Mouse (Mus musculus) brain, embryonic 18.5 days (tissue): ENCODE results near the gene Actr8.

Experiments
- DNase-seq: peaks from one replicate; pipeline ENCODE4 v3.0.0-alpha.2; 2012; ENCODE audit warnings: low read depth, low spot score

The Actr8 gene

DNA sequence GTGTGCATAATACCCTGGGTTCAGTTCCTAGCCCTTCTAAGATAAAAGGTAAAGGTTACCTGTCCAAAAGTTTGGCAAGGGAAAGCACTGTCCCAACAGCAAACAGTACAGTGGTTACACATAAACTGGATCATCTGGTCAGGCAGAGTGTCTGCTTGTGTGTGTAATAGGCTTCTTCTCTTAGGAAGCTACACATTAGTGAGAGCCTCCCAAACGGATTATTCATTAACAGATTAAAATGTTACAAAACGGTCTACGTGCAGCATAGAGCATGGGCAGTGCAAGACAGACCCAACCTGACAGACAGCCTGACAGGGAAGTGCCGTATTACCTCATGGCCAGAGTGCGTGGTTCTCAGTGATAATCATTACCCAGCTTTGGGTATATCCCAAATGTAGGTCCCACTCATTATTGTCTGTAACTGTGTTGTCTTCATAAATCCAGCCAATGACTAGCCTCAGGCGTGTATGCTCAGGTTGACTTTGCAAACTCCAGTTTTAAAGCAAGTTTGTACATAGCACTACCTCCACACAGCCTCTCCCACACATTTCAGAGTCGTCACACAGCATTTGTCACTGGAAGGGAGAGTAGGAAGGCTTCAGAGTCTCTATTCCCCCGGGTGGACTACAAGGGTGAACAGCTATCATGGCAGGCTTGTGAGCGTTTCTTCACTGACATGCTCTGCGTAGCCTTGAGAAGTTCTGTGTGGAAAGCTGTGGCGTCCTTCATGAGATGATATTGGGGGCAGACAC lies 18.0 kb downstream of the Actr8 start:
- no peak for DNase-seq

DNA sequence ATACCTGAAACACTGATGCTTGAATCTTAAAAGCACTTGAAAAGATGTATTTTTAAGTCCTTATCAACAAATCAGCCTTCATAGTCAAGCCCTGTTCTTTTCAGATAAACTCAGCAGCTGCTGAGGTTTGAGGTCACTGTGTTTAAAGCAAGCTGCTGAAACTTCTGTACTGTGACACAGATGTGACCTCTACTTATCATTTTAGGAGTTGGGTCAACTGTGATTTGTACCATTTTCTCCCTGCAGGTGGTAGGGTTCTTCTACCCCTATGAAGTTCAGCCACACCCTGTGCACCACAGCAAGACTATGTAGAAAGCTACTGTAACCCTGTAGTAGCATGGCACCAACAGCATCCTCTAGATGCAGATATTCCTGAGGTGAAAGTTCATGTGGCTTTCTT lies 19.2 kb downstream of the Actr8 start:
- DNase-seq = no peak

DNA sequence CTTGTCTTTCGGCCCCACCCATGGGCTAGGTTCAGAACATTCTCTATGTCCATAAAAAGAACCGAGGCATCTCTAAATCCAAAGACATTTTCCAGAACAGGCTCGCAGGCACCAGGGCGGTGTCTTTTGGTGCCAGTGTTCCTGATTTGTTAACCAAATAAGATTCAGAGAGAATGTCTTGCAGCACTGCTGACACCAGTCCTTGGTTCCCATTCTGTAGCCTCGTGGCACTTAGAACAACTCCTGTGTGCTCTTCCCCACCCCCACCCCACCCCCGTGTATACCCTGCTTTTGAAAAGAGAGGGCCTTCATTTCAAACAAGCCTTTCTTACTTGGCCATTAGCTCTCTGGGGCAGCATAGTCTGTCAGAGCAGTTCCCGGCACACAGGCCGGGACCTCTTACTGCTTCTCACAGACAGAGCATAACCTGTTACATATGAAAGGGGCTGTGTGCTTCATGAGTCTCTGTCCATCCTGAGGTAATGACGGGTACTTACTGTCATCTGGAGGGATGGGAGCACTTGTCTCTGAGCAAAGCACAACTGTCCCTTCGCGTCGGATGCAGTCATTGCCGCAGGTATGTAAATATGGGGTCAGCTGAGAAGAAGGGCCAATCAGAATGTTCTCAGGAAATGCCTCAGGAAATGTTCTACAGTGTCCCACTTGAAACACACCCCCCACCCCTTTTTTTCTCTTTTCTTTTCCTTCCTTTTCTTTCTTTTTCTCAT lies 20.8 kb downstream of the Actr8 start:
- DNase-seq = no peak

DNA sequence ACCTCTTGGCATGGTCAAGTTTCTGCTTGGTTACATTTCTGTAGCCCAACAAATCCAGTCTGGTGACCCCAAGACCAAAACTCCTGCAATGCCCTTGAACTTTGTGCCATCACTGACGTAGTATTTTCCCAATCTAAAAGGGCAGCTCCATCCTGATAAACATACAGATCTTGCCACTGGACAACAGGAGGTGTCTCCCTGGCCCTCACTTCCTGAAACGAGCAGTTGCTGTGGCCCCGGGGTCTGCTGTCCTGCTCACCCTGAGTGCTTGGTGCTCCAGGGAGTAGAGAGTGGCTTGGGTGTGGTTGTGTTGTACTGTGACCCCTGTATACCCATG lies 21.3 kb downstream of the Actr8 start:
- DNase-seq = no peak

DNA sequence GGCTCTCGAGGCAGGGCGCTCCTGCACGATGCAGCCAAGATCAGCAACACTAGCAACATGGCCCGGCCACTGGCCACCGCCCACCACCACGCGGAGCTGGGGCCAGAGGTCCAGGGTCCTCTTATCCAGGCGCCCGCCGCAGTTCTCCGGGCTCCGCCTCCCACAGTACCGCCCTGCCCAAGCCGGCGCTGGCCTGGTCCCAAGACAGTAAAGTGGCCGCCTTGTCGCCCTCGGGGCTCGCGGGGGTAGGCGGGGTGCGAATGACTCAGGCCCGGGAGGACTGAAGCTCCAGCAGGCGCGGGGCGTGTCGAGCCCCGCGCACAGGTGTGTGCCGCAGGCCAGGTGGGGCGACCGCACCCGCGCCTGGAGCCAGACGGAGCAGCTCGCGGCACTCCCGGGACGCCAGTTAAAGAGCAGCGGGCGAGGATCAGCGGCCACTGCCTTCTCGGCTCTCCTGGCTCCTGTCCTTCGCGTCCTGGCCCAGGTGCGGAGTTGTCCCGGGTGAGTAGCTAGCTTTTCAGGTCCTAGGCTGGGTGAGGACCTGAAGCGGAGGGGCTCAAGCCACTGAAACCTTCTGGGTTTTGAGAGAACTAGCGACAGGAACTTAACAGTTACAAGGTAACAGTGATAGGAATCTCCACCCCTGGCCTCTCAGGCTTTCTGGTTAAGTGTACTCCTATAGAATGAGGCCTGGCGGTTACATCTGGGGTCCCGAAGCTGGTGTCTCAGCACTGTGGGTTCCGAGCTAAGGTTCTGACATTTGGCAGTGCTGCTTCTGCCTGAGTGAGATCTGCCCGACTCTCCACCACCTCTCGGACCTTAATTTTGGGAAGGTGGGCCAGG lies 30.8 kb downstream of the Actr8 start, which contains the start of the genes Il17rb and Chdh:
Gene Il17rb (minus strand): TSS at position 164 of the 843 bp plus-strand sequence.
Gene Chdh (plus strand): TSS at position 291 of the 843 bp plus-strand sequence.
- DNase-seq = no peak

DNA sequence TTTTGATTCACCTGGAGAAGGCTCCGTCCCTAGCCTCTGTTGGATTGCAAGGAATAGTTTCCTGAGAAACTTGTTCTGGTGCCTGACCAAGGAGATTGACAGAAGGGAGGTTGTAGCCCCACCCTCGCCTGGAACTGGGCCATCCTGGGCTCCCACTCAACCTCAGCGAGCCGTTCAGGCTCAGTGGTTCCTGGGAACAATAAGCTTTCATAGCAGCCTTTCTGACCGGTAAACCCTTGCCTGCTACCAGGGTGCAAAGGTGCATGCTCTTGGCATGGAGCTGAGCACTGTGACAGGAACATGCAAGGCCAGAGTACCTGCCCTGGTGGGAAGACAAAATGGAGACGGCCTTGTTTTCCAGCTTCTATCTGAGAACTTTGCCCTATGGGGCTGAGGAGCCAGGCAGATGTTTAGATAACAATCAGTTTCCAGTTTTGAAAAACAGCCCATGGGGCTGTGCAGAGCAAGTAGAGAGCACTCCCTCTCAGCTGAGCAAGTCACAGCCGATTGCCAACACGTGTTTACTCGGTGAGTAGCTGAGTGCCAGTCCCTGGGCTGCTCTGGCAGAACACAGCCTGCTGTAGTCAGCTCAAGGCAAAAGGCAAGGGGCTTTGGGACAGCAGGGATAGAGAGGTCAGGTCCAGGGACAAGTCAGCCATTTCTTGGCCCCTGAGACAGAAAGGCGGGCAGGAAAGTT lies 31.9 kb downstream of the Actr8 start:
- no peak for DNase-seq

DNA sequence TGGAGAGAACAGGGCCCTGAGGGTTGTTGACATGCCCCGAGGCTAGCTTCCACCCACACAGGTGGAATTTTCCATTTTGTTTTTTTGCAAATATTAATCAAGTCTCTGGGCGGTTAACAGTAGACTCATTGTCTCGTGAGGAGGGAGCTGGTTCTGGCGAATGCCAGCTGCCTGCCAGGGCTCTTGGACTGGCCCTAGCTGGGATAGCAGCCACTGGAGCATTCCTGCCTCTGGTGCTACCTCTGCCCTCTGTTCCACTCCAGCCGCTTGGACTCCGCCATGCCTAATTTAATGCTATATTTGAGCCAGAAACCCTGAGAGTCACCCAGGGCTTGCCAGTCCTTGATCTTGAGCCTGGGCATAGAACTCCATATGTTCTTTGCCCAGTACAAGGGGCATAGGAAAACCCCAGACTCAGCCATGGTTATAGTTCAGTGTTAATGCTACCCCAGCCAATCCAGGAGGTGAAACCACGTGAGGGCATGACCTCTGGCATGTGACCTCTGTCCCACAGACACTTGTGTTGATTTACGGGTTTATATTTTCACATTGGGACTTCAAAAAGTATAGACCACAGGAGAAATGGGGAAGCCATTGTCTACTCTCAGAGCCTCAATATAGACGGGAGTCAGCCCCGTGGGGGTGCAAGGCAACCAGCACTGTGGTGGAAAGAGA lies 33.9 kb downstream of the Actr8 start:
- DNase-seq = no peak

DNA sequence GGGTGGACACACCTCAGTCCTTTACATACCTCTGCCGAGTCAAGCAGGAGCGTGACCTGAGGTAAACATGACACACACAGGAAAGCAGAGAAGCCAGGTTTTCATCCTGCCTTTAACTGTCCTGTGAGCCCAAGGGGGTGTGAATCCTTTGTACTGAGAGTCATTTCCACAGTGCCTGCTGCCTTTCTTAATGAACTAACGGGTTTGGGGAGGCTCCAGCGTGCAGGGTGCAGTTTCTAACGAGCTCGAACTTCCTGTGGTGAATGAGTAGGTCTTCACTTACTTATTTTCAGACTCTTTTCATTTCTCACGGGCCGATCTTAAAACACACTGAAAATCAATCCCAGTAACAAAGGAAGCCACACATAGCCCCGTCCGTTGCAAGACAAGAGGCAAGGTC lies 36.4 kb downstream of the Actr8 start:
- DNase-seq = no peak

DNA sequence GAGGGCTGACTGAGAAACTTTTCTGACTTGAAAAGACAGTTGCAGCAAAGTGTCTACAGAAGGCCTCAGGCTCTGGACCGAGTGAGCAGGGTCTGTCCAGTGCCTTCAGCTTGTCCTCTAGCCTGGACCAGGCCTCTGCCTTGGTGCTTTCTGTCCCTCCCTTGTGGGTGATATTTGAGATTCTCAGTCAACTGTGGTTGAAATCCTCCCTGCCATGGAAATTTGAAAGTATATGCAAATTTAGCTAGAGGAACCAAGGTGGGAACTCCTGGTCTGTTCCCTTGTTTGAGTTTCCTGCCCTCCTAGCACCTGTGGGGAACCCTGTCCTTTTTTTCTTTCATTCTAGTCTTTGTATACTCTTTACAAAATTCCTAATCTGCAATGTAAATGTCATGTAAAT lies 36.9 kb downstream of the Actr8 start:
- no peak for DNase-seq

DNA sequence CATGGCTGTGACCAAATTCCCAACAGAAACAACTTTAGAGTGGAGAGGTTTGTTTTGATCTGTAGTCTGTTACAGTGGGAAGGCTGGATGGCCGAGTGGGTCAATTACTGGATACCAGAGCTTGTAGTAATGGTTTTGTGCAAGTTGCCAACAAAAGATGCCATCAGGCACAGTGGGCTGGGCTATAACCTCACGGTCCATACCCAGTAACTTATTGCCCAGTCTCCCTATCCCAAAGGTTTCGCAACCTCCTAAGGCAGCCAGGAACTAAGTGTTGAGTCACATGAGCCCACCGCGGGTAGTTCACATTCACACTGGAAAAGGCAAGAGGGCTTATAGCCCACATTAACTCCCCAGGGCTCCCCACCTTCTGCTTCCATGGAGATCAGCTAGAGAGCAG lies 38.5 kb downstream of the Actr8 start:
- no peak for DNase-seq

DNA sequence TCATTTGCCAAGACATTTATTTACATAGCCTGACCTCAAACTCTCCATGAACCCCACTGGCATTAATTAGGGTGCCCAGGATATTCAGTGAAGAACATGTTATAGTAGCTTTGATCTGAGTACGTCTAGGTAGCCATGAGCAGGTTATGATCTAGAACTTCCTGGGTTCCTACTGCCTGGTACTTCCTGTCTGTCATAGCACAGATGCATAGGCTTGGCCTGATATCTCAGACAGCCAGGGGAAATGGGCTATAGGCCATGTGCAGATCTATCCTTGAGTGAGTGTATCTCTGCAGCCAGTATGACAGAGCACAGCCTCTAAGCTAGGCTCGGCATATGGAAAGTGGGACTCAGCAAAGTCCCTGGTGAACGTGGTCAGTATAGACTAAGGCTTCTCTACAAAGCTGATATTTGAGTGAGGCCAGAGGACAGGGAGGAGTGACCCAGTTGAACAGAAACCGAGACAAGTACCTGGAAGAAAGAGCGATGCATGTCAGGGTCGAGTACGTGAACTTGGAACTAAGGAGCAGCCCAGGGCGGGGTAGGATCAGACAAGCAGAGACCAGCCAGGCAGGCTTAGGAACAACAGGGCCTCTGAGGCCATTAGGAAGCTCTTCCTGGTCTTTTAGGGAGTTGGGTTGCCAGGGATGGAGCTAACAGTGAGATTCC lies 39.8 kb downstream of the Actr8 start:
- no peak for DNase-seq

DNA sequence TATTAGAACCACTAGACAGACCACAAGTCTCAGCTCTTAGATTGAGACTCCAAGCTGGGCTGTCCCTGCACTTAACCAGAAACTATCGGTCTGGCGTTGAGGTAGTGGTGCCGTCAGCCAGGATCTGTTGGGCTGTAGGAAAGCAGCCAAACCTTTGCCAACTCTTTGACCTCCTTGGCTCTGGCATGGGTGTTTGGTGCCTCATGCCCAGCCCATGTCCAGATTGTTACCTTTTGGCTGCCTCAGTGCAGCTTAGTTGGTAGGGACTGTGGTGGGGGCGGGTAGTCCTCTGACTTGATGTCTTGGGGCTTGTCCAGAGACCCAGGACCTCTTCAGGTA lies 40.3 kb downstream of the Actr8 start:
- no peak for DNase-seq

DNA sequence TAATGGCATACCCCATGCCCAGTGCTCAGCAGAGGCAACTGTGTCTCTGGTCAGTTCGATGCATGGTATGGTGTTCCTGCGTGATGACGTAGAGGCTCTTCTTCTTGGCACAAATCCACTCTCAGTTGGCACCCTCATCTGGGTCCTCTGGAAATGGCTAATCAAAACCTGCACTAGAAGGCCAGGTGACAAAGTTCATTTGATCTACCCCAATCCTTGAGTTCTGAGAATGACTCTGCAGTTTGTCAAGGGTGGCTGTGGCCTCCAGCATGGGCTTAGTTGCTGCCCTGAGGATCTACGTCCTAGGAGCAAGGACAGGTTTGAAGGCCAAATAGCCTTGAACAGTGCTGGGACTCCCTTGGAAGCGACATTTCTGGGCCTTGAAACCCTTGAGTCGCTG lies 40.7 kb downstream of the Actr8 start:
- DNase-seq = no peak

DNA sequence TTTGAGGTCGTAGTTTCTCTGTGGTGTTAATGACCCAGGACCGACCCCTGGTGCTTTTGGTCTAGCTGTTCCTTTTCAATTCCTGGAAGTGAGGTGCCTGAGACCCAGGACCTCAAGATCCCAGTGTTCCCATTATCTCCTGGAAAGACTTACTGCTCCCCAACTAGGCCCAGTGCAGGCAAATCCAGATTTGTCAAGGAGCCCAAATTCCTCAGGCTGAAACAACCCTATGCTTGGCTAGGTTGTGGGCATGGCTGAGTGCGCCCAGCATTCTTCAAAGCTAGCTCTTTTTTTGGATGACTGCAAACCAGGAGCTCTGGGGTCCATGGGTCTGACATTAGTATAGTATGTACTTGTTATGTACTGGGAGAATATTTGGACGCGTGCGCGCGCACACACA lies 41.2 kb downstream of the Actr8 start:
- no peak for DNase-seq

DNA sequence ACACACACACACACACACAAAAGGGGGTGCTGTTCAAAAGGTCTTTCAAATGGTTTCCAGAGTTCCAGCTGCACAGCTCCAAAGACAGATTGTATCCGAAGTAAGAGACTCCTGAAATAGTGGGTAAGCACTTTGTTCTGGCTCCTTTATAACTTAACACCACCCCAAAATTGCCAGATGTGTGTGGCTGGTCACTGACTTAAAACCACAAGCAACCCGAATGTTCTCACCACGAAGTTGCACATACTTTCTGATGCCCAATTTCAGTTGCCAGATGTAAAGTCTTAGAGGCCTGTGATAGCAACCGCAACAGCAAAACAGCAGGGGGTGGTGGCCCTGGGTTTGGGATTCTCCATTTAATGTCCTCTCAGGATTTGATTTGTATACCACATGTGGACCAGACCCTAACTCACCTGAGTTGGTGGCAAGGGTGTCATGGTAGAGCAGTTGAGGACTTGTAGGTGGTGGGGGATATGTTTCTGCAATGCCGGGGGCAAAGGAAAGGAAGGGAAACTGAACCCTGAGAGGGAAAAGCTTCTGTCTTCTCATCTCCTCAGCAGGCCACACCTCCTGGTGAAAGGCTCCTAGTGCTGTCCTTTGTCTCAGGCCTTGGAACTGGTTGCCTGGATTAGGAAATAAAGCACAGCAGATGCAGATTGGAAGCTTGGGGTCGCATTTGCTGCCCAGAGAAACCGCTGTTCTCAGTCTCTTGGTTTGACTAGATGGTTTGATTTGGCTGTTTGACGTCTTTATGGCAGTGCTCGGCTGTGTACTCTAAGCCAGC lies 41.8 kb downstream of the Actr8 start:
- no peak for DNase-seq

DNA sequence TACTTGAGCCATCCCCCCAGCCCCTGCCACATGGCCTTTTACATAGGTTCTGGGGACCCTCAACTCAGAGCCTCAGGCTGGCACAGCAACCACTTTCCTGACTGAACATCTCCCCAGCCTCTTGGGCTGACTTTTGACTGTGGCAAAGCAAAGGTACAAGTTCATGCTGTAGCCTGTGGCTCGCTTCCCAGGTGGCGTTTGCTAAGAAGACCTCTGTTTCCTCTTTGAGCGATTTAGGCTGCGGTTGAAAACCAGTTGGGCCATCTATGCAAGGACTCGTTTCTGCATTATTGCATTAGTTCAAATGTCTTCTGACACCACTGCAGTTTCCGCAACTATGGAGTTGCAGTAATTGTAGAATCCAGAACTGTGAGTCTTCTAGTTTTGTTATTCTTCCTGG lies 44.3 kb downstream of the Actr8 start:
- no peak for DNase-seq

DNA sequence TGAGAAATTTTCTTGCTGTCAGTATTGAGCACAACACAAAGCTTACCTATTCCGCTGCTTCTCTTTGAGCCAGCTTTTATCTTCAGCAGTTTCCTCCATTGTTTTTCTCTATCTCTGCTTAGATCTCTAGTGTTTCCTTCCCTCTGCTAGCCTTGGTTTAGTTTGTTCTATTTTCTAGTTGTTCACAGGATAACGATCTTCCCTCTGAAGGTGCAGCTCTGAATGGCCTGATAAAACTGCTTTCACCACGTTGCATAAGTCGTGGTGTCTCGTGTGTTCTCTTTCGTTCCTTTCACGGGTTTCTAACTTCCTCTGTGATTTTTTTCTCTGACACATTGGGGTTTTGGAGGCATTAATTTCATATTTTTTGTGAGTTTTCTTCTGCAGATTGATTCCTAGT lies 46.2 kb downstream of the Actr8 start:
- DNase-seq = no peak

DNA sequence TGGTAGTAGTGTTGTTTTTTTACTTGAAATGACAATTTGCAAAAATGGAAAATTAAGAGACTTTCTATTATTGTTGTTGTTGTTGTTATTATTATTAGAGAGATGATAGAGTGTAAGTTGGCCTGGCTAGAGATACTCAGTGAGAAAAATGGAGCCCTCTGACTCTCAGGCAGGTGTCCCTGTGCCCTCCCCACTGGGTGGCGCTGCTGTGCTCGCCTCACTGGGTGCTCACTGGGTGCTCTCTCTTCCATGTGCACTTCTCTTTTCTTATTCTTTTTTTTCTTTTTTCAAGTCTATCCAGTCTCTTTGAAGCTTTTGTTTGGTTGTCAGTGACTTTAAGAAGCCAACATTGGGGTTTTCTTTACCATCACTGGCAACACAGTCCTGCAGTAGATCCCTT lies 49.2 kb downstream of the Actr8 start:
- no peak for DNase-seq

DNA sequence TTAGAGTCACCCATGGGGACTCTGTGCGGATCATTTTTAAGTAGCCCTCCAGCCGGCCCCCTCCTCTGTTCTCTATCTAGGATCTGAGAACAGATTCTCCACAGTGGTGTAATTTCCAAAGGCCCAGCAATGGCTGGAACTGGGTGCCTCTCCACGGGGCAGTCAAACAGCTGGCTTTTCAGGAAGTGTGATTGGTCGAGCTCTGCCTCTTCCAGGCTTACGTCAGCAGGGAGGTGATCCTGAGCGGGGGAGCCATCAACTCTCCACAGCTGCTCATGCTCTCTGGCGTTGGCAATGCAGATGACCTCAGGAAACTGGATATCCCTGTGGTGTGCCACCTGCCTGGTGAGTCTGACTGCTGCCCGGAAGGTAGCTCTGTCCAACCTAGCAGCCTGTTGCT lies 55.3 kb downstream of the Actr8 start:
- DNase-seq = no peak

DNA sequence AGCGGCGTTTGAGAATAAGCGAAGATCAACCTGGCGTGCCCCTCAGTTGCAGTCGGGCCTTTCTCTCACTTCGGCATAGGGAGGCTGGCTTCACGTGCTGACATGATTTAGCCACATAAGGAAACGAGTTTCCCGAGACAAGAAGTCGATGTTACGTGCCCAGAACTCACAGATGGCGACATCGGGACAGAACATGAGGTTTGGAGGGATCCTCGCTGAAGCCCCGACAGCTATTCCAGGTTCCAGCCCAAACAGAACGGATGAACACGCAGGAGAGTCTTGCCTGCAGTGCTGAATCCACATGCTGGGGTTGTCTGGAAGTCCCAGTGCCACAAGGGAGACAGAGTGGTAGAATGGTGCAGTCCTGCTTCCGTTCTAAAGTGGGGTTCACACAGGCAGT lies 60.3 kb downstream of the Actr8 start:
- DNase-seq = peak; percentile 60
